Mouse (Mus musculus) CD4-positive, CD25-positive, alpha-beta regulatory T cell, adult 4 months (primary cell): ENCODE measurements at regions not wholly inside any gene's neighbourhood (a gene's known extent, or its start where the extent isn't known, plus 50 kb on each side); places are given as distances from the start of the nearest gene placed in this dataset.
"Not testable (repeated sequence)": the region's sequence is repeated elsewhere in the genome, so short reads cannot be mapped to it uniquely, and the experiment has no call there.

Experiments used
- ATAC-seq: one replicate; pipeline ENCODE4 v1.8.0; 2017

DNA sequence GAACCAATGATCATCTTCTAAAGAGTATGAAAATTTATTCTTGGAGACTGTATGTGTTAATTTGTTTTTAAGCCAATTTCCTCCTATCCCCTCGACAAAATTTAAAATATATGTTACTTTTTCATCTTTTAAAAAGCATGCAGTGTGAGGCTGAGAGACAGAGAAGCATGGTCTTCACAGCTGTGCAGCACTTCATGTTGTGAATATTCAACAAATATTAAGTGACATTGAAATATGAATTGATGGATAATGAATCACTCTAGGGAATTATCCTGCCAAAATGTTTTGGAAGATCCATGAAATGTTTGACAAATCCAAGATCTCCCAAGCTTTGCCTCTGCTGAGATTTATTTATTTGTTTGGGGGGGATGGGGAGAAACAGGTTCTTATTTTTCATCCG lies 233.9 kb upstream of the Gm11146 start:
- no peak for ATAC-seq

DNA sequence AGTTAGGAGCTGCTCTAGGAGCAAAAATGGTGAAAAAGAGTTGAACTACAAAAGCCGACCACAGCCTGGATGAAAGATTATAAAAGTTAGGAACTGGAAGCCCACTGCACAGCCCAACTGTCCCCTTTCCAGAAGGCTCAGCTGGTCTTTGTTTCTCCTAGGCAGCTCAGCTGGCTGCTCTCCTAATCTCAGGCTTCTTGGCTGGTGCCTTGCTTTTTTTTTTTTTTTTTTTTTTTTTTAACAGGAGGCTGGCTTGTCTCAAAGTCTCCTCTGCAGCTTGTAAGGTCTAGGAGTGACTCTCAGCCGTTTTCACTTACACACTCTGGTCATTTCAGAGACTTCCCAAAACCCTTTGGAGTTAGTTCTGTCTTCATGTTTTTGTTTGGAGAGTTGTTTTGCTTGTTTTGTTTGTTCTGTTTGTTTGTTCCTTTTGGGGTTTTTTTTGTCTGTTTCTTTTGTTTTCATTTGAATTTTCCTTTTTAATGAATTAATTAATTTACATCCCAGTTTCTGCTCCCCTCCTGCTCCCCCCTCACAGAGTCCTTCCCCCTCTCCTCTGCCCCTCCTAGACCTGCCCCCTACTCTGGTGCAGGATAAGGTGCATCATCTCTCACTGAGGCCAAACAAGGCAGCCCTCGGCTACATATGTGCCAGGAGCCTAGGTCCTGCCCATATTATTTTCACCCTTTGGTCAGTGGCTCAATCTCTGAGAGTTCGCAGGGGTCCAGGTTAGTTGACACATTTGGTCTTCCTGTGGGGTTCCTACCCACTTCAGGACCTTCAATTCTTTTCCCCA lies 225.6 kb upstream of the Gm11146 start:
- no peak for ATAC-seq

DNA sequence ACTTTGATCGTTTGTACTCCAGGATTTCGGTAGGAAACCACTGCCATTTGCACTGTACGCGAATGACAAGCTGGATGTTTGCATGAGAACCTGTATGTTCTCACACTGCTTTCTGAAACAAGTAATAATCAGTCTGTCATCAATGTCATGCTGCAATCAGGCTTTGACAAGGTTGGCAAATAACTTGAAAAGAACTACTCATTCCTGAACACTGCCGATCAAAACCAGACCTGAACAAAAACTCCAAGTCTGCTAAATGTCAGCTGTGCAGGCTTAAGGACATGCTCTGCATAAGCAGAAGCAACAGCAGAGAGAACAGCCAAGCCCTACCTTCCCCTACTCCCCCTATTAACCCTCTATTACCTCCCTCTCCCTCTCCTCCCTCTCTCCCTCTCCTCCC lies 197.8 kb upstream of the Gm11146 start:
- ATAC-seq, result no peak

DNA sequence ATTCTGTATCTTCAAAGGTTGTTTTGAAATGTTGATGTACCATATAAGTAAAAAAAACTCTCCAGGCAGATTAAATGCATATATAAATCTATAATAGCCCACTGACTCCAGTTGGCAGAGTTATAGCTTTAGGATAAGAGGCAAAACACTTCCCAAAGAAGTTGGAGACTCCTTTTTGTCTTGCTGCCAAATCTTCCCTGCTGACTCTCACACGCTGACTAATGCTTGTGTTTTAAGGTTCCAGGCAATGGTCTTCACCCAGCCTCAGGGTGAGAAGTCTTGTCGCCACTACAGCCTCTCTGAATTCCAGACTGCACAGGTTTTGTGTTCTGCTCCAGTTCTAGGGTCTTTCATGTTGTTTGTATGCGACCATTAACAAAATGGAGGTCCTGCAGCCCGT lies 195.0 kb upstream of the Gm11146 start:
- ATAC-seq, result no peak

DNA sequence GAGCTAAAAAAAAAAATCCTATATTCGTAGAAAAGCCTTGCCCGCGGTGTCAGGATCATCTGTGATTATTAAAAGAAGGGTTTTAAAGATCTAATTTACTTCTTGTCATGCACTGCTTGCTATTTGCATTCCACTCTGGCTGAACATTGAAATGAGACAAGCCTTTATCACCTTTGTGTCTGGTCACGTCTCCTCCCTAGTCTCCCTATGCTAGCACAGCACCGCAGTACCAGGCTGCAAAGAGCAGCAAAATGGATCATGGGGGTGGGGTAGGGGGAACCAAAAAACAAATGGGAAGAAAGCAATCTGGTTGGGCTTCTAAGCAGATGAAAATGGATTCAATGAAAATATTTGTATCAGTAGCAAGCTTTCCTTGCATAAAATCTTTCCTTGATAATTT lies 187.8 kb upstream of the Gm11146 start:
- ATAC-seq, result no peak

DNA sequence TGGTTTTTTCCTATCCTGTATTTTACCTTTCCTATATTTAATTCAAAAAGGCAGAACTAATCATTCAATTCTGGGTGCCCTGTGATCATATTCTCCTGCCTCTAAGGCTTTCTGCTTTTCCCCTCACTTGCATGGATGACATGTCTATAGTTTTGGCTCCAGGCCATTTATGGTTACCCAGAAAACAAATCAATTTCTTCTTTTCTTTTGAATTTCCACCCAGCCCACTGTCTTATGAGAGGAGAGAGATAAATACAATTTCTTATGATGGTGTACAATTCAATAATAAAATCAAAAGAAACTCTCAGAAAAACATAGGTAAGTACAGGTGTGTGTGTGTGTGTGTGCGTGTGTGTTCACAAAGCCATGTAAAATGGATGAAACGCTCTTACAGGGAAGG lies 187.3 kb upstream of the Gm11146 start:
- no peak for ATAC-seq

DNA sequence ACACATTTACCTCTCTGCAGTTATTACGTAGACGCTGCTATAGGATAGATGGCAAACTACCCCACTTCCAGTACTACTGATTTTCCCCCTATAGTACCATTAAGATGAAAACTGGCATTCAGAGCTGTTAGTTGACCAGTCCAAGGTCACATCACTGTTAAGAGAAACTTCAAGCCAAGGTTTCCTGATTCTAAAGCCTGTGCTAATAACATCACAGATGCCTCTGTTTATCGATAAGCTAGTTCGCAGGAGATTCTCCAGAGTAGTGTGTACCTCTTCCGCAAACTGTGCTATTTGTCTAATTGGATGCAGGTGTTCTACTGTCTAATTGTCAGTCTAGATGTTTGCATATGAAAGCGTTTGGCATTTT lies 186.9 kb upstream of the Gm11146 start:
- ATAC-seq, result no peak

DNA sequence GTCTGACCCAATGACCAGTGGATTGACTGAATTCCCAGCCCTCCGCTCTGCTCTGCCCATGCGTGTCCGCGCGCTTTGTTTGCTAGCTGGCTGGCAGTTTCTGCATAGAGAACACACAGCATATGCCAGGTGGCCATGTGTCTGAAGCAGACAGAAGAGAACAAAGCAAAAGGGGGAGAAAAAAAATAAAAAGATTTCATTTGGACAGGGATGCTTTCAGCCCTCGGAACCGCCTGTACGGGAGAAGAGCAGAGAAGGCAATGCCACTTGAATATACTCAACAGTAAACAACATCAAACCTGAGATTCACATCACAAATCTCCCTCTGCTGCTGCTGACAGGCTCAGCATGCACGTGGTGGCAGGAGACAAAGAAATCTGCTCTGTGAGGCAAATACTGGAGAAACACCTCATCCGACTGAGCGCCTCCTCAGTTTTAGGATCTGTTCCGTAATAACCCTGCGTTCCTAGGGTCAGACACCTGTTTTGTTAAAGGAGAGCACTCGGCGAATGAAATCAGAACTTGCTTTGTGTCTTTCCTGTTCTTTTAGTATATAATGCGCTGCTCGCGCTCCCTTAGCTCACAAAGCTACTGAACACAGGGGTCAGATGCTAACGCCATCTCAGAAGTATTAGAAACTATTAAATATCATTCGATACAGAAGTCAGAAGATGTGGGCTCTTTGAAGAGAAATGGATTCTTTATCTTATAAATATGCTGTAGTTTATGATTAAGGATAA lies 186.3 kb upstream of the Gm11146 start:
- ATAC-seq, result no peak

DNA sequence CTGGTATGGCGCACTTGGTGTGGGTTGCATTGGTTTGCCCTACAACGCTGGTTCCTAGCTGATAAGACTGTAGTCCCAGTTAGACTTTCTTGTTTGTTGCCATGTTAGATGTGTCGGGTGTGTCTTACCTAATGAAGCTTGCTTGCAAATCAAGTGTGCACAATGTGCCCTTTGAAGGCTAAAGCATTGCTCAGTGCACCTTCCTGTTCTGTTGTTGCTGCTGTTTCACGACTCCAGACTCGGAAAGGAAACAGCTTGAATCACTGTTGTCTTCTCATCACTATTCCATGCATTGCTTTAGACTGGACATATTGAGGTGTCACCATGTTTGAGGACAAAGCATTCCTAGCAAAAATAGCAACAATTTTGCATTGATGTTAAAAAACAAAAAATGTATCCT lies 185.1 kb upstream of the Gm11146 start:
- ATAC-seq, result no peak

DNA sequence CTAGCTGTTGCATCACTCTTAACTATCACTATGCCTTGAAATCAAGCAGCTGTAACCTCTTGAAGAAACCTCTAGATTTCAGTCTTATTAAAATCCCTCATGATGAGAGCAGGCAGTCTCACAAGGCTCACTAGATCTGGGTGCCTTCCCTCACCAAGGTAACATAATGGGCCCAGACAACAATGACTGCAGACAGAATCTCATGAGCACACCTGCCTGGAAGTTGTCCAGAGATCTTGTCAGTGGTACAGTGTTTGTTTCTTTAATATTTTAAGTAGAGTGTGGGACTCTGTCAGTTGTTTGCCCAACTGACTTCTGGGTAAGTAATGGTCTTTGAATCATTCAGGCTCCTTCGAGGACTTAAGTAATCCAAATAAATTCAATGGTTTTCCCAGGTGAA lies 177.1 kb upstream of the Gm11146 start:
- no peak for ATAC-seq

DNA sequence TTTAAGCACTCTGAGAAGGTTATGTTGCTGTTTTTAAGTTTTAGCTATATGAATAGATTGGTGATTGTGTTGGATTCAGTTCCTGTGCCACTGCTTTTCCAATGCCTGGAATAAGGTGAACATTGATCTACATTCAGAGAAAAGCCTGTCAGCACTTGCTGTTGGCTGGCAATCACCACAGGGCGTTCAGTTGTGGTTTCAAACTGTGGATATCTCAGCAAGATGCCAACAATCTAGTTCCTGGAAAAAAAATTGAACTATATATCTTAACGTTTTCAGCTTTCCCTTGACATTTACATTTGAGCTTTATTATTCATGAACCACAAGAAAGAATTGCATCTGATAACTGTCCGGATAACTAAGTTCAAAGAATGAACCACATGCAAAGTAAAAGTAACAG lies 170.2 kb upstream of the Gm11146 start:
- ATAC-seq, result no peak

DNA sequence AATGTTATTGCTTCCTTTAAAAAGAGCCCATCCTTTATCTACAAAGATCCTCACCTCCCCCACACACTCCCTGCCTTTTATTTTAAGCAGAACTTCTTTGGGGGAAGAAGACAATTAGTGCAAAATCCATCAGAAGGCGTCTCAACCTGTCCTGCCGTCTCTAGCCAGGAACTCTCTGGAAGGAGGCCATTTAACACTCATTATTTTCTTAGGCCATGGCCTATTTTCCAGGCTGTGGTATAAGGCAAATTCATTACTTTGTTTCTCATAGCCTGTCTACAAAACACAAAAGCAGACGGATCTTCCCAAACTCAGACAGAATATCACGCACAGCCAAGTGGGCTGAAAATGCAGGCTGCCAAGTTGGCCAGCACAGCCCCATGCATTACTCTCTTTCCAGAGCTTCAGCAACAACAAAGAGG lies 159.0 kb upstream of the Gm11146 start:
- no peak for ATAC-seq

DNA sequence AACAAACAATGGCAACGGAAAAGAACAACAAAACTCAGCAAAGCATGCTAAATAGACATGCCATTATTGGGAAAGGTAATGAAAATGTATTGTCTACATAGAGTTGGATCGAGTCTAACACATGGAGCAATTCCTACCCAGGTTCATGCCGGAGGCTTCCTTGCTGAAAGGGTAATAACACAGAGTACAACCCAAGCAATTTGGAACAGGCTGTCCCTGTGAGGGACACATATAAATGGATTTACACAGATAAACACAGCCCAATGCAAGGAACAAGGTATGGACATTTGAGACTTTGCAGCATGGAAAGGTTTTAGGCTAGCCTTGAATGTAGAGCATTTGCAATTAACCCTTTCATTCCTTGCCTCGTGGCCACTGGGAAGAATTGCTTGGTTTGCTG lies 158.6 kb upstream of the Gm11146 start:
- no peak for ATAC-seq

DNA sequence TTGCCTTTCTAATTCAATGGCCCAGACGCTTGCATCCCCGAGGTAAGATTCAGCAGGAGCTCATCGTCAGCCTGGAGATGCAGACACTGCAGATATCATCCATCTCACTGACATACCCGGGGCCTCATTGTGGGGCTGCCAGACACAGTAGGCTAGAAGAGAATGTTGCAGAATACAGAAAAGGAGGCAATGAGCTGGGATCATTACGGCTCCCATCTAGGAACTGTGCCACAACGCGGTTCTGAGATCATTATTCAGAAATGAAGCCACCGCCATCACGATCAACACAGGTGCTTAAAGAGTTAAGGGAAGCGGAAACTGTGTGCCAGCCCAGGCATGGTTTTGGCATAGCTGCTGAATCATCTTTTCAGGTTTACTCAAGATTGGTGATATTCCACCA lies 158.1 kb upstream of the Gm11146 start:
- no peak for ATAC-seq

DNA sequence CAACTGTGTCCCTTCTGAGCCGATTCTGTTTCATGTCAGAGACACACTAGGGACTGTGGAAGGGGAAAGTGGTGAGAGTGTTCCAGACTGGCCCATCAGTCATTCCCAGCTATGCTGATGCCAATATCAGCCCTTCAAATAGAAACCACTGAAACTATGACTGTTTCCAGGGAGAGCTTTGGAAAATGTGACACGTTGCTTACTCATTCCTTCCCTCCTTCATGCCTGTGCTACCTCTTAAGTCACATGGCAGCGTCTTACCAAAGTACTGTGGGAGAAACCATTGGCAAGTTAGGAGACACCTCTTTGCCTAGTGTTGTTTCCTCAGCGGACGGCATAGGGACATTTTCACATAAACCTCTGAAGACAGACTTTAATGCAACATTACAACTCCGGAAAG lies 153.0 kb upstream of the Gm11146 start:
- ATAC-seq, result no peak

DNA sequence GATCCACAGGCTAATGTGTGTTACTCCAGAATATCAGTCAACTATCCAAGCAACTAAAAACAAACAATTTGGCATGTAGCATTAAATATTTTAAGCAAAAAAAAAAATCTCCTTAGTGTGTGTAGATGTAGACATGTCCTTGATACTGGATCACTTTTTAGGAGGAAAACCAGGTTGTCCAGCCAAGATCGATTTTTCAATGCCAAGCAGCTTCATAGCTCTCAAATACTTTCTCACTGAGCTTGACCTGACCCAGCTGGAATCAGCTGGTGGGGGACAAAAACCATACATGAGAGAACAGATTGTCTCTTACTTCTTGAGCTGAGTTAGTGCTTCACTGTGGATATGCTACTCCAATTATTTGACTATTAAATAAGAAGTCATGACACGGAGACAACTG lies 147.6 kb upstream of the Gm11146 start:
- no peak for ATAC-seq

DNA sequence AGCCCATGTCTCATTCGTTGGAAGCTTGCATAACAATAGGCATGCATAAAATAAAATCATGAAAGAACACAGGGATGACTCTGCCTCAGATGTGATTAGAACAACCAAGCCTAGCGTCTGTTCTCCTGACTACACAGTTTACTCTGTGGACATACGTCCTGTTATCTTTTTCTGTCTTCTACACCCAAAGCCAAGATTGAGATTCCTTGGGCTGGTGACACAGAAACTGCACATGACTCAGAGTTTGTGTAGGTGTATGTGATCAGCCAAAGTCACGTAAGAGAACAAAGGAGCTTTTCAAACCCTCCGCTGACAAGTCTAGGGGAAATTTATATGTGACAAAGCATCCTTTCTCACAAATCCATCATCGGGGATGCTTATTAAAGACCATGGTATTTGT lies 141.9 kb upstream of the Gm11146 start:
- no peak for ATAC-seq

DNA sequence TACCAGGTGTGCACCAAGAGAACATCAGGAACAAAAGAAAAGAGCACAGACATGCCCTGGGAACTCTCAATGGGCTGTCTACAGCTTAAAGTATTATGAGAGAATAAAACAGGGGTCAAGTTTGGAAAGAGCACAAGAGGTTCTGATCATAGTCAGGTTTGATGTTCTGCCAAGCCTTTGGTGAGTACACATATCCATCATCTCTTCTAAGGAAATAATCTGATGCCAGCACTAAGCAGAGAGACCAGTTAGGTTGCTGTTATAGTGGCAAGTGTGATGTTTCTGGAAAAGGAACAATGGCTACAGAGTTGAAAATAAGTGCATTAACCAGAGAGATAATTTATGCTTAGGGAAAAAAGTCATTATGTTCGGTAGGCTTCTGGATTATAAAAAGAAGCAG lies 136.9 kb upstream of the Gm11146 start:
- no peak for ATAC-seq

DNA sequence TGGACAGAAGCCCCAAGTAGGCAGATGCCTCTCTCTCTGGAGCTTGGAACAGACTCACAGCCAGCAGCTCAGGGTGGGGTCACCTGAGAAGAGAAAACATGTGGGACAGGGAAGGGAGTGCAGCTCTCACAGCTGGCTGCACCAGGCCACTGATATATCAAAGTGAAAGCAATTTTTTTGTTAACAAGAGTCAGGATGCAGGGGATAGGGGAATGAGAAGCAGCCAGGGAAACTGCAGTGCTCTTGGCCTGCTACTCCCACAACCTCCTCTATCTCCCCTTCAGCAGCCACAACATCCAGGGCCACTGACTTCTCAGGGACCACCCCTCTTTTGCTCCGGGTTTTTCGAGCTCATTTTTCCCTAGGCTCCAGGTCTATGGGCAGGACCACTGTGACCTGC lies 117.5 kb upstream of the Gm11146 start:
- ATAC-seq, result no peak

DNA sequence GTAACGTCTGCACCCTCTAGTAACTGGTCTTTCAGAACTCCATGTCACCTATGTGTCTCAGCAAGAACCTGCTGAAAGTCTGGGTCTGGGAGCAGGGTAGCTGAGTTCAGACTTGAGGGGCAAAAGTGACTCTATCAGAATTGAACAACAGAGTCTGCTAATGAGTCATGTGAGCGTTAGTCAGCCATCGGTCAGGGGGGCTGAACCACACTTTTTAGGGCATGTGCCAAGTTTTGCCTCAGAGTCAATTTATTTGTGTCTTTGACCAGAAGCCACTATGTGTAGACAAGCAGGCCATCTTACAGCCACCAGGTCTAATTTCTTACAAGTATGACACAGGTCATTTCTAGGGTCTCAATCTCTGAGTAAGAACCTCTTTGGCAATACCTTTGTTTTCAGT lies 115.9 kb upstream of the Gm11146 start:
- ATAC-seq, result not testable (repeated sequence)

DNA sequence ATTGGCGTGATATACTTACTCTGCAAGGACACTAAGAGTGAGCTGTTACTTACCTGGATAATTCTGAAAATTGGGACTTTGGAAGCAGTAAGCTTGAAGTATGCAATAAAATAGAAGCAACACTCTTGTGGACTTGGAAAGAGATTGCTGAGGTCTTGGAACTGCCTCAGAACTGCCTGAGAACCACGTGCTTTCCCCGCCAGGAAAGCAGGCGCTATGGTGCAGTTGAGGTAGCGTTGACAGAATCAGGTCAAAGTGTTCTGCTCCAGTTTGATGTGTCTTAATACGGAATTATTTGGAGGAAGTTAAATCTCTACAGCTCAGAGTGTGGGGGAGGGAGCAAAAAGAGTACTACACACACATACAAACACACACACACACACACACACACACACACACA lies 102.8 kb upstream of the Gm11146 start:
- ATAC-seq, result no peak

DNA sequence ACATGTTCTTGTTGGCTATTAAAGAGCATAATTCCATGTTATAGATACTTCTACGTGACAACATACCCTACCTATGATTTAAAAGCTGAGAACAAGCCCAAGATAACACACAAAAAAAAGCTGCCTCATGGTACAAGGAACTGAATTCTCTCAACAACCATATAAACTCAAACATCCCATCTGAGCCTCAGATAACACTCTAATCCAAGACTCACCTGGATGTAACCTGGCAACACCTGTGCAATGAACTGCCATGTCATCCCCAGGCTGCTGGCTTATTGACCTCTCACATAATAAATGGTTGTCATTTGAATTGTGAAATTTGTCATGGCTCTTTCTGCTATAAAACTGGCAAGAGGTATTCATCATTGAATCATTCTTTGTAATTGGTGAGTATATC lies 93.5 kb upstream of the Gm11146 start:
- no peak for ATAC-seq

DNA sequence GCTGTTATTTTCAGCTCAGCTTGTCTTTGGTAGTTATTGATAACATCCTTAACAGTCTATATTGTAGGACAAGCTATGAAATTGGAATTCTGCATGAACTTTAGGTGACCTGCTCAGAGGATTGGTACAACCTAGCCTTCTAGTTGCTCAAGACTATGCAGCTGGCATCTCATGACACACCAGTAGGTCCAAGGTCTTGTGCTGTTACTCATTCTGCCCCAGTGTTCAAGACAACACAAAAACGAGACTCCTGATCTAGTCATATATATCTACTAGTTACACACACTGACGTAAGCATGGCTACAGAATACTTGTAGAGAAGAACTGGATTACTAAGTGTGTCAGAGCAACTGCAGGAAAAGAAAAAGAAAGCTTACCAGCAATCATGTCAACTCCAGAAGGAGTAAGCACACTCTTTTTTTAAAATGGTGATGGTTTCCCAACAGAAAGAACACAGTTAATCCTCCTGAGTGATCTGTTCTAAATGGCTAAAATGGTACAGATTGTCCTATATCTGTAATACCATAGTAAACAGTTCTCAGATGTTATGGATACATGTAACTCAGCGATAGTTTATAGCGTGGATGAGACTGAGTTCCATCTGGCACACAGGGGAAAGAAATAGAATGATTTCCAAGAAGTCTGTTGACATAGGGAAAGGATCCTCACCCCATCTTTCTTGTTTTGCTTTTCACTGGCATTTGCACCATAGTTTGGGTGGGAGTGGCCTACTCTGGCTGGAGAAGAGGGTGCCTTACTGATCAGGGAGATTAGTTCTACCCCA lies 85.4 kb upstream of the Gm11146 start:
- no peak for ATAC-seq

DNA sequence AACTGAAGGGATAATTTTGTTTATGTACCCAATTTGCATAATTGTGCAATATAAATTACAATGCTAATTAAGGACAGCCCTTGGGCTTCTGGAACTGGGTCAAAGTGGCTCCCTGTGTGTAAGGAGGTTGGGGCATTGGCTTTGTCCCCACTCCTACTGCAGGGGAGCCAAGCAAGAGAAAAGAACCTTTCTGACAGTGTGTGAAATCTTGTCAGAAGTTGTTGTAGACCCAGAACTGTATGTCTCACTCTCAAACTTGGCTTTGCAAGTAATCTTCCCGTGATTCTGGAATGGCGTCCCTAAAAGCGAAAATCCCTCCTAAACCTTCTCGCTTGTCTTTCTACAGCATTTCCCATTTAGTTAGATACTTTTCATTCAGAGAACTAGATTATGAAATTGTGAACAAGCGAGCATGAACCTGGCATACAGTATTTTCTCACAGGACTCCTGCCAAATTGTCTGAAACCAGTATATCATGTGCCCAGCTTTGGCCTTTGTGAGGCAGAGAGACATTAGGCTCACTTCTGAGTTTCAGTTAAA lies 83.8 kb upstream of the Gm11146 start:
- ATAC-seq, result no peak
